Mouse (Mus musculus) brain, embryonic 14.5 days (tissue): ENCODE measurements at regions not wholly inside any gene's neighbourhood (a gene's known extent, or its start where the extent isn't known, plus 50 kb on each side); places are given as distances from the start of the nearest gene placed in this dataset.

Experiments used
- CTCF ChIP-seq: fragments of 200-500 bp; IDR thresholded peaks from 2 replicates; pipeline ENCODE4 v1.5.1; 2012; ENCODE audit warnings: inconsistent platforms, mild to moderate bottlenecking, moderate library complexity, borderline replicate concordance; ENCODE audit not compliant: insufficient read depth, insufficient read length; ENCODE audit errors: extremely low read depth
- POLR2A ChIP-seq: fragments of 200-500 bp; IDR thresholded peaks from 2 replicates; pipeline ENCODE4 v1.6.1; 2012; ENCODE audit warnings: mild to moderate bottlenecking, inconsistent platforms, borderline replicate concordance; ENCODE audit not compliant: poor library complexity, insufficient read depth, insufficient read length, severe bottlenecking; ENCODE audit errors: extremely low read depth

DNA sequence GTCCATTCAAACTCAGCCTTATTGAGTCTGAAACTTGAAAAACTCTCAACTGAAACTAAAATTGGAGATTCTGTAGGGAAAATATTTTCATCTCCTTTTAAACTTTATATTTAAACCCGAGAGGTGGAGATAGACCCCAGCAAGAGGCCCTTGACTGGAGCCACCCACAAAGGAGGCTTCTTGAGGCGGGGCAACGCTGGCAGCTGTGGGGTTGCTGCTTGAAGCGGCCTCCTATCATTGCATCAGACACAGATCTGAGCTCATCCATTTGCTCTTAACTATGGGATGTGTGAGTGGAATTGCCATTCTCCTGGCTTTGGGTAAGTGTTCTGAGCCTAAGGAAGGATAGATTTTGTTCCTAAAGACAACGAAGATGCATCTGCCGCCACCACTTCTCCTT, 378.2 kb downstream of the Dad1 start:
- TF ChIP-seq POLR2A = no peak
- no peak for TF ChIP-seq CTCF
